Mouse (Mus musculus) cerebellum, adult 11 months (tissue): ENCODE measurements around the gene Atp10a.

Experiments used
- DNase-seq: peaks from one replicate; pipeline ENCODE4 v3.0.0; 2022

Atp10a gene

GRCm38 (mm10) chr7:58655866-58656265 lies at the start of gene Atp10a:
Gene Atp10a, plus strand, starts transcription at chr7:58656166.
- no peak for DNase-seq

- no peak for DNase-seq
These were observed 37.9 kb upstream of the Atp10a start for GRCm38 (mm10) chr7:58618048-58618447.

- no peak for DNase-seq
These were observed 29.4 kb upstream of the Atp10a start for GRCm38 (mm10) chr7:58626305-58627155.

GRCm38 (mm10) chr7:58627381-58627780 lies 28.6 kb upstream of the Atp10a start:
- no peak for DNase-seq

GRCm38 (mm10) chr7:58629233-58629632 lies 26.7 kb upstream of the Atp10a start:
- no peak for DNase-seq

- DNase-seq = no peak
These were observed 22.3 kb upstream of the Atp10a start for GRCm38 (mm10) chr7:58633683-58634082.

- DNase-seq = no peak
These were observed 16.3 kb upstream of the Atp10a start for GRCm38 (mm10) chr7:58639676-58640075.

- DNase-seq = no peak
These were observed 15.5 kb upstream of the Atp10a start for GRCm38 (mm10) chr7:58640456-58640855.

- DNase-seq = no peak
These were observed 14.1 kb upstream of the Atp10a start for GRCm38 (mm10) chr7:58641916-58642315.

GRCm38 (mm10) chr7:58647404-58647803 lies 8.6 kb upstream of the Atp10a start:
- DNase-seq = no peak

GRCm38 (mm10) chr7:58657913-58658789 lies 2.2 kb downstream of the Atp10a start:
- peak; percentile 0 for DNase-seq

- DNase-seq = no peak
These were observed 2.9 kb downstream of the Atp10a start for GRCm38 (mm10) chr7:58658790-58659405.

- no peak for DNase-seq
These were observed 4.1 kb downstream of the Atp10a start for GRCm38 (mm10) chr7:58660046-58660445.

- DNase-seq = no peak
These were observed 4.7 kb downstream of the Atp10a start for GRCm38 (mm10) chr7:58660665-58661064.

GRCm38 (mm10) chr7:58661076-58661475 lies 5.1 kb downstream of the Atp10a start:
- no peak for DNase-seq

GRCm38 (mm10) chr7:58668617-58669016 lies 12.7 kb downstream of the Atp10a start:
- no peak for DNase-seq

- DNase-seq = no peak
These were observed 20.1 kb downstream of the Atp10a start for GRCm38 (mm10) chr7:58676075-58676474.

- DNase-seq = no peak
These were observed 21.3 kb downstream of the Atp10a start for GRCm38 (mm10) chr7:58677111-58677805.

GRCm38 (mm10) chr7:58685967-58686366 lies 30.0 kb downstream of the Atp10a start:
- DNase-seq = no peak

- no peak for DNase-seq
These were observed 30.6 kb downstream of the Atp10a start for GRCm38 (mm10) chr7:58686573-58686972.

GRCm38 (mm10) chr7:58686997-58687396 lies 31.0 kb downstream of the Atp10a start:
- DNase-seq = no peak

GRCm38 (mm10) chr7:58690069-58690923 lies 34.3 kb downstream of the Atp10a start:
- no peak for DNase-seq
